Mouse (Mus musculus): ENCODE results near the gene Magi2.

DNA sequence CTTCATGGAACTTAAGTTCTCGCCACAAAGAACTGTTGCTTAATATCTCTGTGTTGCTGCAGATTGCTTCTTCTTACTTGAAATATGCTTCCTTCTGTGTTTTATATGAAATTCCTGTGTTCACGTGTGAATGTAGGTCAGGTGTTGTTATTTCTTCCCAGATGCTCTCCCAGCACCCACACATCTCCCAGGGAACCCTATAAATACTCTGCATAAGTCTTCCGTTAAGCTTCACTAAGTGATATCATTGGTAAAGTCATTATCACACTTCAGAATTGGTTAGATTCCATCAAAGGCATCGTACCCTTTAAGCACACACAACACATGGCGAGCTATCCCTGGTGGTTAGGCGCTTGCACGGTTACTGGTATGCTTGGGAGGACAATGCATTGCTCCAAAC, 1257.7 kb downstream of the Magi2 start:
- TF ChIP-seq MAX (IDR thresholded peaks at IDR 0.05; ENCODE audit: low read depth) (no peak), POLR2A (IDR thresholded peaks at IDR 0.05; ENCODE audit: insufficient read length, low read depth) (no peak), USF1 (IDR thresholded peaks at IDR 0.05; ENCODE audit: low read depth) (no peak), TCF3 (IDR thresholded peaks at IDR 0.05; ENCODE audit: insufficient read length, low read depth) (no peak), POLR2AphosphoS2 (IDR thresholded peaks at IDR 0.05; ENCODE audit: insufficient read length, low read depth) (no peak), REST (IDR thresholded peaks at IDR 0.05; ENCODE audit: insufficient read depth, insufficient read length) (no peak), E2F4 (IDR thresholded peaks at IDR 0.05; ENCODE audit: insufficient read depth) (no peak), TCF12 (IDR thresholded peaks at IDR 0.05; ENCODE audit: insufficient read depth, poor library complexity, severe bottlenecking) (no peak)

Data from myocyte (in vitro differentiated cells).